Mouse (Mus musculus) MEL (cell line): Measurements from ENCODE around the gene Gabpa.

ENCODE experiments used
- CHD2 ChIP-seq: IDR thresholded peaks from 2 replicates; pipeline ENCODE4 v1.6.1; 2011; ENCODE audit warnings: low read length, improper control_type of control experiment
- CTCF ChIP-seq, 3 experiments: IDR thresholded peaks in 2 of 3; conservative IDR thresholded peaks in 1 of 3; 2 replicates each; pipeline ENCODE4 v1.5.1; 2011 to 2012; ENCODE audit warnings: low read length in 3 of 3, low read depth in 2 of 3, mild to moderate bottlenecking in 2 of 3, improper control_type of control experiment in 1 of 3, inconsistent platforms in 1 of 3, mixed read lengths in 1 of 3, moderate library complexity in 1 of 3; ENCODE audit not compliant: control insufficient read depth in 1 of 3, insufficient read depth in 1 of 3, poor library complexity in 1 of 3, severe bottlenecking in 1 of 3
- E2F4 ChIP-seq: IDR thresholded peaks from 2 replicates; pipeline ENCODE4 v1.6.1; 2011; ENCODE audit warnings: low read depth, low read length, improper control_type of control experiment, borderline replicate concordance
- EP300 ChIP-seq, 2 experiments: IDR thresholded peaks; 2 replicates each; pipeline ENCODE4 v1.6.1; 2011; ENCODE audit warnings: improper control_type of control experiment in 2 of 2, low read length in 2 of 2, low read depth in 1 of 2, mild to moderate bottlenecking in 1 of 2
- GABPA ChIP-seq: IDR thresholded peaks from 2 replicates; pipeline ENCODE4 v1.6.1; 2012; ENCODE audit warnings: low read depth, mild to moderate bottlenecking, inconsistent platforms, low read length, improper control_type of control experiment, moderate library complexity
- GATA1 ChIP-seq: IDR thresholded peaks from 2 replicates; pipeline ENCODE4 v1.6.1; 2011; ENCODE audit warnings: low read depth, low read length, improper control_type of control experiment
- HCFC1 ChIP-seq: IDR thresholded peaks from 2 replicates; pipeline ENCODE4 v1.6.1; 2012; ENCODE audit warnings: low read depth, mild to moderate bottlenecking, inconsistent platforms, low read length, improper control_type of control experiment, moderate library complexity
- MAFK ChIP-seq: IDR thresholded peaks from 2 replicates; pipeline ENCODE4 v1.6.1; 2011; ENCODE audit warnings: low read depth, mild to moderate bottlenecking, low read length, improper control_type of control experiment, borderline replicate concordance
- POLR2A ChIP-seq, 2 experiments: IDR thresholded peaks; 2 replicates each; pipeline ENCODE4 v1.6.1; 2011 to 2012; ENCODE audit warnings: low read length in 2 of 2, mild to moderate bottlenecking in 2 of 2, control low read depth in 1 of 2, improper control_type of control experiment in 1 of 2, low read depth in 1 of 2, moderate library complexity in 1 of 2; ENCODE audit not compliant: control insufficient read depth in 1 of 2, insufficient read depth in 1 of 2, poor library complexity in 1 of 2
- POLR2AphosphoS5 ChIP-seq: IDR thresholded peaks from 2 replicates; pipeline ENCODE4 v1.6.1; 2012; ENCODE audit warnings: low read depth, borderline replicate concordance, mild to moderate bottlenecking, inconsistent platforms, low read length, moderate library complexity, mixed read lengths
- TCF12 ChIP-seq: IDR thresholded peaks from 2 replicates; pipeline ENCODE4 v1.6.1; 2014; ENCODE audit warnings: low read depth, mild to moderate bottlenecking, inconsistent platforms, low read length, improper control_type of control experiment, moderate library complexity
- USF1 ChIP-seq: IDR thresholded peaks from 2 replicates; pipeline ENCODE4 v1.6.1; 2014; ENCODE audit warnings: low read depth, mild to moderate bottlenecking, inconsistent platforms, low read length, improper control_type of control experiment, moderate library complexity
- USF2 ChIP-seq, 2 experiments: IDR thresholded peaks; 2 replicates each; pipeline ENCODE4 v1.6.1; 2011 to 2012; ENCODE audit warnings: improper control_type of control experiment in 2 of 2, low read length in 2 of 2, borderline replicate concordance in 1 of 2, inconsistent platforms in 1 of 2, low read depth in 1 of 2, mild to moderate bottlenecking in 1 of 2; ENCODE audit not compliant: insufficient read depth in 1 of 2
- ZNF384 ChIP-seq: IDR thresholded peaks from 2 replicates; pipeline ENCODE4 v1.6.1; 2012; ENCODE audit warnings: low read depth, mild to moderate bottlenecking, inconsistent platforms, low read length, improper control_type of control experiment

DNA sequence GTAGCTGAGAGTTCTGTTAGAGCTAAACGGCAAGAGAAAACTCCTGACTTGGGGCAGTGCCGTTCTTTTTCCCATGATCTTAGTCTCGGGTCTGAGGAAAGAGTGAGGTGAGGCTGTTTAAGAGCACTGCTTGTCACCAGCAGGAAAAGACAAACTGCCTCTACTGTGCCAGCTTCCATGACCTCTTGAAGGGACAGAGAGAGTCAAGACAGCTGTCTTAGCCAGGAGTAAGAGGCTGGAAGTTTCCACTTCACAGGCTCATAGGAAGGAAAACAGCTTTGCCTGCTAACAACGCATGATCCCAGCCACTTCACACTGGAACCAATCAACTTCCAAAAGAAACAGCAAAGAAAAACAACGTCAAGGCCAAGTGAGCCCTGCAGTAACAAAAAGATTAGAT lies 3.0 kb upstream of the Gabpa start:
- TF ChIP-seq CTCF (IDR thresholded peaks at IDR 0.05 in 2 of 3, conservative IDR thresholded peaks at IDR 0.05 in 1 of 3; ENCODE audit: control insufficient read depth in 1 of 3, insufficient read depth in 1 of 3, low read depth in 2 of 3, low read length in 3 of 3, poor library complexity in 1 of 3, severe bottlenecking in 1 of 3) (no peak), POLR2AphosphoS5 (no peak), POLR2A (IDR thresholded peaks at IDR 0.05; ENCODE audit: control insufficient read depth in 1 of 2, insufficient read depth in 1 of 2, low read depth in 1 of 2, low read length in 2 of 2, poor library complexity in 1 of 2) (no peak), GATA1 (no peak), CHD2 (no peak), USF1 (no peak), HCFC1 (no peak), MAFK (no peak), GABPA (no peak), E2F4 (no peak), ZNF384 (no peak), EP300 (IDR thresholded peaks at IDR 0.05; ENCODE audit: low read depth in 1 of 2, low read length in 2 of 2) (no peak), USF2 (IDR thresholded peaks at IDR 0.05; ENCODE audit: borderline replicate concordance in 1 of 2, insufficient read depth in 1 of 2, low read depth in 1 of 2, low read length in 2 of 2) (no peak), TCF12 (no peak)
